Mouse (Mus musculus) right cerebral cortex, adult 18-20 months (tissue): Measurements from ENCODE around the gene Dmac2.
A peak's percentile ranks its signal among the peaks of the same experiment; 100 is the strongest.

Experiments
- DNase-seq: peaks from one replicate; pipeline ENCODE4 v3.0.0; 2022; ENCODE audit warnings: mixed read lengths

Dmac2 gene

GRCm38 (mm10) chr7:25617376-25618160, 1.6 kb upstream of the Dmac2 start:
- DNase-seq: no peak

- no peak for DNase-seq
Measured at GRCm38 (mm10) chr7:25619722-25619991, 443 bp downstream of the Dmac2 start.

GRCm38 (mm10) chr7:25620101-25620500, 887 bp downstream of the Dmac2 start:
- no peak for DNase-seq

GRCm38 (mm10) chr7:25620751-25621150, 1.5 kb downstream of the Dmac2 start:
- DNase-seq: no peak

- no peak for DNase-seq
Measured at GRCm38 (mm10) chr7:25623857-25624370, 4.7 kb downstream of the Dmac2 start.

- DNase-seq: no peak
Measured at GRCm38 (mm10) chr7:25624851-25625250, 5.6 kb downstream of the Dmac2 start.

- DNase-seq: no peak
Measured at GRCm38 (mm10) chr7:25625594-25626250, 6.5 kb downstream of the Dmac2 start.

- DNase-seq: no peak
Measured at GRCm38 (mm10) chr7:25626509-25627430, 7.6 kb downstream of the Dmac2 start, which contains the start of gene B3gnt8. B3gnt8 (plus strand) TSS chr7:25626654.

- DNase-seq: no peak
Measured at GRCm38 (mm10) chr7:25627431-25628322, 8.5 kb downstream of the Dmac2 start.

GRCm38 (mm10) chr7:25628323-25628620, 9.1 kb downstream of the Dmac2 start:
- no peak for DNase-seq

- DNase-seq: no peak
Measured at GRCm38 (mm10) chr7:25632679-25633078, 13.5 kb downstream of the Dmac2 start.

GRCm38 (mm10) chr7:25636373-25636772, 17.2 kb downstream of the Dmac2 start:
- DNase-seq: no peak

GRCm38 (mm10) chr7:25637099-25637498, 17.9 kb downstream of the Dmac2 start:
- DNase-seq: no peak

- peak; percentile 49 for DNase-seq
Measured at GRCm38 (mm10) chr7:25639754-25640153, 20.5 kb downstream of the Dmac2 start.

GRCm38 (mm10) chr7:25644136-25644535, 24.9 kb downstream of the Dmac2 start:
- DNase-seq: no peak

GRCm38 (mm10) chr7:25644631-25645030, 25.4 kb downstream of the Dmac2 start:
- no peak for DNase-seq

GRCm38 (mm10) chr7:25645074-25645473, 25.9 kb downstream of the Dmac2 start:
- DNase-seq: no peak

- DNase-seq: no peak
Measured at GRCm38 (mm10) chr7:25647574-25648123, 28.4 kb downstream of the Dmac2 start.

- DNase-seq: no peak
Measured at GRCm38 (mm10) chr7:25649839-25650238, 30.6 kb downstream of the Dmac2 start.

GRCm38 (mm10) chr7:25651281-25651680, 32.1 kb downstream of the Dmac2 start:
- DNase-seq: no peak

GRCm38 (mm10) chr7:25652244-25652759, 33.1 kb downstream of the Dmac2 start:
- DNase-seq: no peak
